Mouse (Mus musculus) midbrain, embryonic 12.5 days (tissue): ENCODE results near the gene Gm15319. TPM values are rescaled to one million over a fixed set of nuclear protein-coding genes. Genes with fewer than 3 reads are reported as not detected.
"Not testable (repeated sequence)": the region's sequence is repeated elsewhere in the genome, so short reads cannot be mapped to it uniquely, and the experiment has no call there.

ENCODE experiments used
- ATAC-seq: fragments of 200-750 bp; cut with Nextera tagmentation; 2 replicates; pipeline ENCODE4 v1.8.0; 2017; ENCODE audit warnings: low read depth, moderate TSS enrichment, moderate library complexity; ENCODE audit not compliant: low FRiP score
- H3K27ac ChIP-seq: fragments of 300-500 bp; sonication (generic); replicated peaks from 2 replicates; pipeline ENCODE4 v1.5.1; 2016; ENCODE audit warnings: mild to moderate bottlenecking
- H3K27me3 ChIP-seq: fragments of 300-500 bp; sonication (generic); 2 replicates; pipeline ENCODE4 v1.6.1; 2016; ENCODE audit warnings: mild to moderate bottlenecking
- H3K36me3 ChIP-seq: fragments of 300-500 bp; sonication (generic); 2 replicates; pipeline ENCODE4 v1.6.1; 2016
- H3K4me1 ChIP-seq: fragments of 300-500 bp; sonication (generic); 2 replicates; pipeline ENCODE4 v1.6.1; 2016
- H3K4me2 ChIP-seq: fragments of 300-500 bp; sonication (generic); replicated peaks from 2 replicates; pipeline ENCODE4 v1.6.1; 2016; ENCODE audit warnings: mild to moderate bottlenecking, moderate library complexity
- H3K4me3 ChIP-seq: fragments of 300-500 bp; sonication (generic); 2 replicates; pipeline ENCODE4 v1.5.1; 2016; ENCODE audit warnings: mild to moderate bottlenecking
- H3K9ac ChIP-seq: fragments of 300-500 bp; sonication (generic); replicated peaks from 2 replicates; pipeline ENCODE4 v1.6.1; 2016; ENCODE audit warnings: mild to moderate bottlenecking, moderate library complexity
- H3K9me3 ChIP-seq: fragments of 300-500 bp; sonication (generic); 2 replicates; pipeline ENCODE4 v1.6.1; 2016; ENCODE audit warnings: mild to moderate bottlenecking
- WGBS: fragments of 180-500 bp; shearing (Covaris S2); methylation state at CpG from one replicate; pipeline ENCODE4 v1.1.7; 2016; 5-methylcytosine and 5-hydroxymethylcytosine counted together
- polyA plus RNA-seq: library from polyadenylated mRNA; unstranded; fragments of >200 nt; fragmentation: Nextera tagmentation; extraction: Ambion mirVana; gene quantifications from 2 replicates; pipeline ENCODE4 v1.2.1, GENCODE M21; 2016

The Gm15319 gene
- polyA plus RNA-seq, 1 experiment from 2014 or later = 0.08 TPM

- H3K36me3 ChIP-seq, H3K27me3 ChIP-seq, H3K4me3 ChIP-seq, H3K4me2 ChIP-seq, H3K9ac ChIP-seq, H3K9me3 ChIP-seq, H3K27ac ChIP-seq, H3K4me1 ChIP-seq: not testable (repeated sequence)
- ATAC-seq = peak; percentile 34; the same call in 1 of the 2 replicates
- no CpG with 5 or more reads among the region's 4 CpGs for WGBS
These were observed 16.8 kb upstream of the Gm15319 start for GRCm38 (mm10) chr8:20379650-20380436.

- not testable (repeated sequence) for H3K4me1 ChIP-seq, H3K4me2 ChIP-seq, H3K4me3 ChIP-seq, H3K9ac ChIP-seq, H3K36me3 ChIP-seq, H3K9me3 ChIP-seq, H3K27me3 ChIP-seq, H3K27ac ChIP-seq
- ATAC-seq = peak; percentile 82
- 90% methylated on average over 4 of the region's 8 CpGs for WGBS
These were observed 16.0 kb upstream of the Gm15319 start for GRCm38 (mm10) chr8:20378786-20379649.

- H3K36me3 ChIP-seq, H3K27me3 ChIP-seq, H3K27ac ChIP-seq, H3K9ac ChIP-seq, H3K4me1 ChIP-seq, H3K4me3 ChIP-seq, ATAC-seq, H3K4me2 ChIP-seq, H3K9me3 ChIP-seq: not testable (repeated sequence)
- WGBS = 85% methylated on average over 4 of the region's 8 CpGs
These were observed 15.3 kb upstream of the Gm15319 start for GRCm38 (mm10) chr8:20378353-20378752.

- ATAC-seq, H3K9me3 ChIP-seq, H3K27me3 ChIP-seq, H3K4me3 ChIP-seq, H3K4me2 ChIP-seq, H3K9ac ChIP-seq, H3K36me3 ChIP-seq, H3K27ac ChIP-seq, H3K4me1 ChIP-seq: not testable (repeated sequence)
- no CpG with 5 or more reads among the region's 3 CpGs for WGBS
These were observed 12.7 kb upstream of the Gm15319 start for GRCm38 (mm10) chr8:20375698-20376097.

- 80% methylated on average over 5 of the region's 5 CpGs for whole genome bisulfite sequencing
- not testable (repeated sequence) for H3K4me1 ChIP-seq, H3K27me3 ChIP-seq, H3K9ac ChIP-seq, H3K36me3 ChIP-seq, H3K4me2 ChIP-seq, ATAC-seq, H3K4me3 ChIP-seq, H3K27ac ChIP-seq, H3K9me3 ChIP-seq
These were observed 6.6 kb downstream of the Gm15319 start for GRCm38 (mm10) chr8:20356386-20356785.

GRCm38 (mm10) chr8:20353579-20353978 is 9.4 kb downstream of the Gm15319 start:
- WGBS = 90% methylated on average over 2 of the region's 3 CpGs
- not testable (repeated sequence) for H3K4me1 ChIP-seq, H3K9ac ChIP-seq, H3K36me3 ChIP-seq, H3K9me3 ChIP-seq, H3K27ac ChIP-seq, H3K27me3 ChIP-seq, ATAC-seq, H3K4me2 ChIP-seq, H3K4me3 ChIP-seq

GRCm38 (mm10) chr8:20302759-20303158 is 60.3 kb downstream of the Gm15319 start:
- not testable (repeated sequence) for H3K4me3 ChIP-seq, ATAC-seq, H3K4me2 ChIP-seq, H3K27me3 ChIP-seq, H3K4me1 ChIP-seq, H3K9ac ChIP-seq, H3K36me3 ChIP-seq, H3K27ac ChIP-seq, H3K9me3 ChIP-seq
- 90% methylated on average over 5 of the region's 6 CpGs for WGBS

- not testable (repeated sequence) for H3K27ac ChIP-seq, H3K9me3 ChIP-seq, H3K27me3 ChIP-seq, ATAC-seq, H3K4me1 ChIP-seq, H3K9ac ChIP-seq, H3K4me3 ChIP-seq, H3K36me3 ChIP-seq, H3K4me2 ChIP-seq
- WGBS = 77% methylated on average over 4 of the region's 4 CpGs
These were observed 63.0 kb downstream of the Gm15319 start for GRCm38 (mm10) chr8:20300042-20300441.

- not testable (repeated sequence) for H3K36me3 ChIP-seq
These were observed 65.0 kb downstream of the Gm15319 start for GRCm38 (mm10) chr8:20297939-20298505.

GRCm38 (mm10) chr8:20296803-20297702 is 66.0 kb downstream of the Gm15319 start:
- 13% methylated on average over 72 of the region's 73 CpGs for WGBS
- peak overlapping the region; percentile 66 for H3K27ac ChIP-seq
- ATAC-seq = peak; percentile 100

More at GRCm38 (mm10) chr8:20297939-20298505, 65.0 kb downstream of the Gm15319 start:
- H3K4me3 ChIP-seq, H3K4me2 ChIP-seq, H3K27me3 ChIP-seq, H3K27ac ChIP-seq, H3K4me1 ChIP-seq, H3K9me3 ChIP-seq, ATAC-seq, H3K9ac ChIP-seq: not testable (repeated sequence)
- WGBS = 81% methylated on average over 13 of the region's 13 CpGs

GRCm38 (mm10) chr8:20295881-20296280 is 67.1 kb downstream of the Gm15319 start:
- not testable (repeated sequence) for H3K9me3 ChIP-seq, ATAC-seq, H3K4me3 ChIP-seq, H3K36me3 ChIP-seq, H3K9ac ChIP-seq, H3K27ac ChIP-seq, H3K4me1 ChIP-seq, H3K4me2 ChIP-seq, H3K27me3 ChIP-seq
- 83% methylated on average over 3 of the region's 4 CpGs for WGBS

More at GRCm38 (mm10) chr8:20296803-20297702, 66.0 kb downstream of the Gm15319 start:
- H3K9me3 ChIP-seq, H3K4me1 ChIP-seq, H3K27me3 ChIP-seq, H3K36me3 ChIP-seq: not testable (repeated sequence)
- Histone ChIP-seq H3K9ac (peak overlapping the region; percentile 80), H3K4me3 (peak overlapping the region; percentile 56), H3K4me2 (peak overlapping the region; percentile 58)
